Mouse (Mus musculus): ENCODE measurements around the gene Wdr59. TPM values are rescaled to one million over a fixed set of nuclear protein-coding genes. Genes with fewer than 3 reads are reported as not detected.

Gene Wdr59
- polyA plus RNA-seq, 1 experiment from 2014 or later, result 3.6 TPM

GRCm38 (mm10) chr8:111537765-111538158 lies 15.9 kb upstream of the Wdr59 start:
- 15% methylated on average over 8 of the region's 8 CpGs for WGBS
- no peak for ATAC-seq (ENCODE audit: extremely low read depth, insufficient number of reproducible peaks, low FRiP score, low TSS enrichment)
- peak overlapping the region; percentile 96 for H3K4me3 ChIP-seq
- peak overlapping the region; percentile 75 for H3K4me2 ChIP-seq
- no peaks in the 10 kb centered on the region for H3K27me3 ChIP-seq (replicated peaks)
- H3K9me3 ChIP-seq, result no peaks in the 10 kb centered on the region
- H3K9ac ChIP-seq, result peak overlapping the region; percentile 97
- H3K27ac ChIP-seq (replicated peaks), result peak overlapping the region; percentile 95; the same call in 1 of the 2 replicates
- no peaks in the 10 kb centered on the region for H3K36me3 ChIP-seq
- H3K4me1 ChIP-seq, result peaks cover 53% of the 10 kb centered on the region

- Histone ChIP-seq H3K27ac (replicated peaks) (peak overlapping the region; percentile 95), H3K27me3 (replicated peaks) (no peaks in the 10 kb centered on the region), H3K4me3 (peak overlapping the region; percentile 96), H3K36me3 (no peaks in the 10 kb centered on the region), H3K9ac (peak overlapping the region; percentile 97), H3K4me1 (peaks cover 51% of the 10 kb centered on the region), H3K4me2 (peak overlapping the region; percentile 75), H3K9me3 (no peaks in the 10 kb centered on the region)
- WGBS, result under 1% methylated on average over 64 of the region's 64 CpGs
- ATAC-seq (ENCODE audit: extremely low read depth, insufficient number of reproducible peaks, low FRiP score, low TSS enrichment), result no peak
Measured at GRCm38 (mm10) chr8:111536978-111537764, 15.3 kb upstream of the Wdr59 start.

- peak within 1 kb of the TSS; percentile 75 for H3K4me2 ChIP-seq
- WGBS, result under 1% methylated on average over 50 of the region's 100 CpGs
Measured at GRCm38 (mm10) chr8:111536031-111536977, 14.4 kb upstream of the Wdr59 start, which contains the start of gene Znrf1. TSS of gene Znrf1 (plus strand) at chr8:111536097.

GRCm38 (mm10) chr8:111535491-111535890 lies 13.6 kb upstream of the Wdr59 start:
- Histone ChIP-seq H3K27me3 (replicated peaks) (no peaks in the 10 kb centered on the region), H3K4me2 (peak overlapping the region; percentile 75), H3K4me3 (peak overlapping the region; percentile 96), H3K36me3 (no peaks in the 10 kb centered on the region), H3K9ac (no peak overlapping the region), H3K27ac (replicated peaks) (no peak overlapping the region), H3K4me1 (peaks cover 37% of the 10 kb centered on the region), H3K9me3 (no peaks in the 10 kb centered on the region)
- WGBS, result 26% methylated on average over 5 of the region's 5 CpGs
- ATAC-seq (ENCODE audit: extremely low read depth, insufficient number of reproducible peaks, low FRiP score, low TSS enrichment), result no peak

More at GRCm38 (mm10) chr8:111536031-111536977, 14.4 kb upstream of the Wdr59 start, which contains the start of gene Znrf1:
- Histone ChIP-seq H3K27me3 (replicated peaks) (no peaks in the 10 kb centered on the region), H3K9me3 (no peaks in the 10 kb centered on the region), H3K4me1 (peaks cover 45% of the 10 kb centered on the region), H3K4me3 (peak within 1 kb of the TSS; percentile 96), H3K36me3 (no peaks in the 10 kb centered on the region), H3K27ac (replicated peaks) (peak within 1 kb of the TSS; percentile 95), H3K9ac (peak within 1 kb of the TSS; percentile 97)
- peak; percentile 74 for ATAC-seq (ENCODE audit: extremely low read depth, insufficient number of reproducible peaks, low FRiP score, low TSS enrichment)

- no peak for ATAC-seq (ENCODE audit: extremely low read depth, insufficient number of reproducible peaks, low FRiP score, low TSS enrichment)
- peaks cover 22% of the 10 kb centered on the region for H3K4me1 ChIP-seq
- no peak overlapping the region for H3K27ac ChIP-seq (replicated peaks)
- no peaks in the 10 kb centered on the region for H3K27me3 ChIP-seq (replicated peaks)
- no peaks in the 10 kb centered on the region for H3K9me3 ChIP-seq
- no peaks in the 10 kb centered on the region for H3K36me3 ChIP-seq
- no peak overlapping the region for H3K4me2 ChIP-seq
- no peak overlapping the region for H3K4me3 ChIP-seq
- no peak overlapping the region for H3K9ac ChIP-seq
- 63% methylated on average over 4 of the region's 4 CpGs for WGBS
Measured at GRCm38 (mm10) chr8:111533503-111533902, 11.6 kb upstream of the Wdr59 start.

GRCm38 (mm10) chr8:111531621-111532020 lies 9.7 kb upstream of the Wdr59 start:
- Histone ChIP-seq H3K4me2 (no peak overlapping the region), H3K27ac (replicated peaks) (no peak overlapping the region), H3K9me3 (no peaks in the 10 kb centered on the region), H3K36me3 (no peaks in the 10 kb centered on the region), H3K4me1 (peaks cover 10% of the 10 kb centered on the region; the same call in 1 of the 2 replicates), H3K9ac (no peak overlapping the region), H3K27me3 (replicated peaks) (no peaks in the 10 kb centered on the region), H3K4me3 (no peak overlapping the region)
- no peak for ATAC-seq (ENCODE audit: extremely low read depth, insufficient number of reproducible peaks, low FRiP score, low TSS enrichment)
- WGBS, result 69% methylated on average over 17 of the region's 17 CpGs

- ATAC-seq (ENCODE audit: extremely low read depth, insufficient number of reproducible peaks, low FRiP score, low TSS enrichment), result no peak
- no peaks in the 10 kb centered on the region for H3K9me3 ChIP-seq
- peaks cover 10% of the 10 kb centered on the region; the same call in 1 of the 2 replicates for H3K4me1 ChIP-seq
- no peaks in the 10 kb centered on the region for H3K36me3 ChIP-seq
- H3K27me3 ChIP-seq (replicated peaks), result no peaks in the 10 kb centered on the region
- no peak overlapping the region for H3K27ac ChIP-seq (replicated peaks)
- 70% methylated on average over 12 of the region's 12 CpGs for WGBS
- no peak overlapping the region for H3K4me2 ChIP-seq
- no peak overlapping the region for H3K9ac ChIP-seq
- H3K4me3 ChIP-seq, result no peak overlapping the region
Measured at GRCm38 (mm10) chr8:111531191-111531590, 9.3 kb upstream of the Wdr59 start.

- no peak overlapping the region for H3K27ac ChIP-seq (replicated peaks)
- H3K36me3 ChIP-seq, result no peaks in the 10 kb centered on the region
- WGBS, result 72% methylated on average over 5 of the region's 5 CpGs
- H3K9ac ChIP-seq, result no peak overlapping the region
- ATAC-seq (ENCODE audit: extremely low read depth, insufficient number of reproducible peaks, low FRiP score, low TSS enrichment), result no peak
- H3K4me2 ChIP-seq, result no peak overlapping the region
- no peak overlapping the region for H3K4me3 ChIP-seq
- H3K9me3 ChIP-seq, result no peaks in the 10 kb centered on the region
- H3K27me3 ChIP-seq (replicated peaks), result no peaks in the 10 kb centered on the region
- peaks cover 5% of the 10 kb centered on the region; the same call in 1 of the 2 replicates for H3K4me1 ChIP-seq
Measured at GRCm38 (mm10) chr8:111528071-111528470, 6.2 kb upstream of the Wdr59 start.

GRCm38 (mm10) chr8:111527149-111527548 lies 5.3 kb upstream of the Wdr59 start:
- Histone ChIP-seq H3K4me1 (peaks cover 5% of the 10 kb centered on the region; the same call in 1 of the 2 replicates), H3K4me2 (no peak overlapping the region), H3K9me3 (no peaks in the 10 kb centered on the region), H3K9ac (no peak overlapping the region), H3K36me3 (no peaks in the 10 kb centered on the region), H3K4me3 (no peak overlapping the region), H3K27me3 (replicated peaks) (no peaks in the 10 kb centered on the region), H3K27ac (replicated peaks) (no peak overlapping the region)
- 63% methylated on average over 8 of the region's 8 CpGs for WGBS
- no peak for ATAC-seq (ENCODE audit: extremely low read depth, insufficient number of reproducible peaks, low FRiP score, low TSS enrichment)

- no peak for ATAC-seq (ENCODE audit: extremely low read depth, insufficient number of reproducible peaks, low FRiP score, low TSS enrichment)
- WGBS, result 63% methylated on average over 6 of the region's 6 CpGs
Measured at GRCm38 (mm10) chr8:111526403-111527024, 4.6 kb upstream of the Wdr59 start.

GRCm38 (mm10) chr8:111517466-111517865 lies 4.4 kb downstream of the Wdr59 start:
- WGBS, result 87% methylated on average over 2 of the region's 2 CpGs
- H3K4me1 ChIP-seq, result peaks cover 24% of the 10 kb centered on the region

More at GRCm38 (mm10) chr8:111526403-111527024, 4.6 kb upstream of the Wdr59 start:
- no peaks in the 10 kb centered on the region for H3K27me3 ChIP-seq (replicated peaks)
- H3K9ac ChIP-seq, result no peak overlapping the region
- H3K4me1 ChIP-seq, result peaks cover 5% of the 10 kb centered on the region; the same call in 1 of the 2 replicates
- no peak overlapping the region for H3K4me3 ChIP-seq
- no peak overlapping the region for H3K27ac ChIP-seq (replicated peaks)
- H3K36me3 ChIP-seq, result no peaks in the 10 kb centered on the region
- no peaks in the 10 kb centered on the region for H3K9me3 ChIP-seq
- H3K4me2 ChIP-seq, result no peak overlapping the region

More at GRCm38 (mm10) chr8:111517466-111517865, 4.4 kb downstream of the Wdr59 start:
- no peak overlapping the region for H3K4me3 ChIP-seq
- H3K27ac ChIP-seq (replicated peaks), result no peak overlapping the region
- H3K27me3 ChIP-seq (replicated peaks), result no peaks in the 10 kb centered on the region
- H3K4me2 ChIP-seq, result no peak overlapping the region
- H3K36me3 ChIP-seq, result peaks cover 6% of the 10 kb centered on the region
- peaks cover 5% of the 10 kb centered on the region; the same call in 1 of the 2 replicates for H3K9me3 ChIP-seq
- no peak overlapping the region for H3K9ac ChIP-seq
- no peak for ATAC-seq (ENCODE audit: extremely low read depth, insufficient number of reproducible peaks, low FRiP score, low TSS enrichment)

All from heart, embryonic 13.5 days (tissue).